Mouse (Mus musculus) liver, embryonic 12.5 days (tissue): ENCODE data around the gene Slc35c2. TPM values are rescaled to one million over a fixed set of nuclear protein-coding genes. Genes with fewer than 3 reads are reported as not detected.

Experiments used
- ATAC-seq: fragments of 200-750 bp; cut with Nextera tagmentation; 2 replicates; pipeline ENCODE4 v1.8.0; 2017; ENCODE audit warnings: moderate number of reproducible peaks, mild to moderate bottlenecking, moderate library complexity
- H3K27ac ChIP-seq: fragments of 300-500 bp; sonication (generic); 2 replicates; pipeline ENCODE4 v1.5.1; 2016; ENCODE audit warnings: mild to moderate bottlenecking
- H3K27me3 ChIP-seq: fragments of 300-500 bp; sonication (generic); replicated peaks from 2 replicates; pipeline ENCODE4 v1.6.1; 2016; ENCODE audit warnings: mild to moderate bottlenecking, moderate library complexity
- H3K36me3 ChIP-seq: fragments of 300-500 bp; sonication (generic); 2 replicates; pipeline ENCODE4 v1.6.1; 2016; ENCODE audit warnings: mild to moderate bottlenecking, moderate library complexity
- H3K4me1 ChIP-seq: fragments of 300-500 bp; sonication (generic); 2 replicates; pipeline ENCODE4 v1.6.1; 2016
- H3K4me2 ChIP-seq: fragments of 300-500 bp; sonication (generic); 2 replicates; pipeline ENCODE4 v1.6.1; 2016; ENCODE audit warnings: mild to moderate bottlenecking, moderate library complexity
- H3K4me3 ChIP-seq: fragments of 300-500 bp; sonication (generic); 2 replicates; pipeline ENCODE4 v1.5.1; 2016; ENCODE audit warnings: mild to moderate bottlenecking, moderate library complexity
- H3K9ac ChIP-seq: fragments of 300-500 bp; sonication (generic); 2 replicates; pipeline ENCODE4 v1.6.1; 2016; ENCODE audit warnings: mild to moderate bottlenecking, moderate library complexity
- H3K9me3 ChIP-seq: fragments of 300-500 bp; sonication (generic); replicated peaks from 2 replicates; pipeline ENCODE4 v1.6.1; 2016; ENCODE audit warnings: mild to moderate bottlenecking, moderate library complexity
- WGBS: fragments of 180-500 bp; shearing (Covaris S2); methylation state at CpG from one replicate; pipeline ENCODE4 v1.1.7; 2016; ENCODE audit not compliant: insufficient replicate concordance; 5-methylcytosine and 5-hydroxymethylcytosine counted together
- polyA plus RNA-seq: library from polyadenylated mRNA; unstranded; fragments of >200 nt; fragmentation: Nextera tagmentation; extraction: Ambion mirVana; gene quantifications from 2 replicates; pipeline ENCODE4 v1.2.1, GENCODE M21; 2016

The Slc35c2 gene
- polyA plus RNA-seq, 1 experiment from 2014 or later, result 46.2 TPM

GRCm38 (mm10) chr2:165270858-165271257, 16.8 kb downstream of the Slc35c2 start:
- Histone ChIP-seq H3K4me2 (no peak overlapping the region), H3K27me3 (peaks cover 33% of the 10 kb centered on the region), H3K9me3 (no peaks in the 10 kb centered on the region), H3K4me3 (no peak overlapping the region), H3K4me1 (no peaks in the 10 kb centered on the region), H3K9ac (no peak overlapping the region), H3K27ac (no peak overlapping the region), H3K36me3 (no peaks in the 10 kb centered on the region)
- 45% methylated on average over 7 of the region's 7 CpGs for WGBS
- ATAC-seq, result no peak

GRCm38 (mm10) chr2:165266739-165267138, 20.9 kb downstream of the Slc35c2 start:
- H3K27ac ChIP-seq, result no peak overlapping the region
- no peaks in the 10 kb centered on the region for H3K4me1 ChIP-seq
- H3K9ac ChIP-seq, result no peak overlapping the region
- WGBS, result 26% methylated on average over 12 of the region's 12 CpGs
- peaks cover 60% of the 10 kb centered on the region for H3K27me3 ChIP-seq
- H3K4me3 ChIP-seq, result no peak overlapping the region
- H3K9me3 ChIP-seq, result no peaks in the 10 kb centered on the region
- no peak overlapping the region for H3K4me2 ChIP-seq
- no peak for ATAC-seq
- no peaks in the 10 kb centered on the region for H3K36me3 ChIP-seq

- Histone ChIP-seq H3K4me1 (no peaks in the 10 kb centered on the region), H3K27ac (no peak overlapping the region), H3K36me3 (no peaks in the 10 kb centered on the region), H3K4me2 (no peak overlapping the region), H3K4me3 (no peak overlapping the region), H3K9ac (no peak overlapping the region), H3K27me3 (peaks cover 73% of the 10 kb centered on the region), H3K9me3 (no peaks in the 10 kb centered on the region)
- no peak for ATAC-seq
- 53% methylated on average over 7 of the region's 7 CpGs for WGBS
Measured at GRCm38 (mm10) chr2:165263861-165264260, 23.8 kb downstream of the Slc35c2 start.

GRCm38 (mm10) chr2:165262274-165262990, 25.2 kb downstream of the Slc35c2 start:
- Histone ChIP-seq H3K4me1 (no peaks in the 10 kb centered on the region), H3K4me2 (no peak overlapping the region), H3K9me3 (no peaks in the 10 kb centered on the region), H3K36me3 (no peaks in the 10 kb centered on the region), H3K9ac (no peak overlapping the region), H3K27ac (no peak overlapping the region), H3K27me3 (peaks cover 78% of the 10 kb centered on the region), H3K4me3 (no peak overlapping the region)
- WGBS, result 52% methylated on average over 18 of the region's 18 CpGs
- no peak for ATAC-seq

- Histone ChIP-seq H3K36me3 (no peaks in the 10 kb centered on the region), H3K9me3 (no peaks in the 10 kb centered on the region), H3K9ac (no peak overlapping the region), H3K4me2 (no peak overlapping the region), H3K4me3 (no peak overlapping the region), H3K27ac (no peak overlapping the region), H3K4me1 (no peaks in the 10 kb centered on the region), H3K27me3 (peaks cover 78% of the 10 kb centered on the region)
- WGBS, result 65% methylated on average over 8 of the region's 8 CpGs
- ATAC-seq, result no peak
Measured at GRCm38 (mm10) chr2:165259859-165260258, 27.8 kb downstream of the Slc35c2 start.

- H3K36me3 ChIP-seq, result no peaks in the 10 kb centered on the region
- H3K27ac ChIP-seq, result no peak overlapping the region
- ATAC-seq, result no peak
- no peak overlapping the region for H3K9ac ChIP-seq
- H3K4me3 ChIP-seq, result no peak overlapping the region
- WGBS, result 58% methylated on average over 6 of the region's 6 CpGs
- no peak overlapping the region for H3K4me2 ChIP-seq
- H3K9me3 ChIP-seq, result no peaks in the 10 kb centered on the region
- peaks cover 85% of the 10 kb centered on the region for H3K27me3 ChIP-seq
- H3K4me1 ChIP-seq, result no peaks in the 10 kb centered on the region
Measured at GRCm38 (mm10) chr2:165258321-165258720, 29.3 kb downstream of the Slc35c2 start.

- Histone ChIP-seq H3K4me2 (no peak overlapping the region), H3K27me3 (peaks cover 86% of the 10 kb centered on the region), H3K27ac (no peak overlapping the region), H3K9ac (no peak overlapping the region), H3K4me3 (no peak overlapping the region), H3K36me3 (no peaks in the 10 kb centered on the region), H3K4me1 (no peaks in the 10 kb centered on the region), H3K9me3 (no peaks in the 10 kb centered on the region)
- 37% methylated on average over 11 of the region's 11 CpGs for WGBS
- ATAC-seq, result no peak
Measured at GRCm38 (mm10) chr2:165257151-165257834, 30.4 kb downstream of the Slc35c2 start.

- H3K9me3 ChIP-seq, result no peaks in the 10 kb centered on the region
- H3K4me1 ChIP-seq, result no peaks in the 10 kb centered on the region
- no peak overlapping the region for H3K4me3 ChIP-seq
- H3K27me3 ChIP-seq, result peaks cover 88% of the 10 kb centered on the region
- no peak overlapping the region for H3K9ac ChIP-seq
- no peaks in the 10 kb centered on the region for H3K36me3 ChIP-seq
- H3K27ac ChIP-seq, result no peak overlapping the region
- no peak overlapping the region for H3K4me2 ChIP-seq
- WGBS, result 45% methylated on average over 10 of the region's 10 CpGs
- ATAC-seq, result no peak
Measured at GRCm38 (mm10) chr2:165256213-165256612, 31.5 kb downstream of the Slc35c2 start.

- Histone ChIP-seq H3K4me2 (no peak overlapping the region), H3K4me3 (no peak overlapping the region), H3K9ac (no peak overlapping the region), H3K27ac (no peak overlapping the region), H3K27me3 (peaks cover 84% of the 10 kb centered on the region), H3K9me3 (no peaks in the 10 kb centered on the region), H3K4me1 (no peaks in the 10 kb centered on the region), H3K36me3 (no peaks in the 10 kb centered on the region)
- ATAC-seq, result no peak
- WGBS, result 14% methylated on average over 10 of the region's 10 CpGs
Measured at GRCm38 (mm10) chr2:165253867-165254266, 33.8 kb downstream of the Slc35c2 start.

GRCm38 (mm10) chr2:165253269-165253668, 34.4 kb downstream of the Slc35c2 start:
- Histone ChIP-seq H3K36me3 (no peaks in the 10 kb centered on the region), H3K9me3 (no peaks in the 10 kb centered on the region), H3K27me3 (peaks cover 84% of the 10 kb centered on the region), H3K4me2 (no peak overlapping the region), H3K4me1 (no peaks in the 10 kb centered on the region), H3K27ac (no peak overlapping the region), H3K9ac (no peak overlapping the region), H3K4me3 (no peak overlapping the region)
- 55% methylated on average over 8 of the region's 8 CpGs for whole genome bisulfite sequencing
- ATAC-seq, result no peak

GRCm38 (mm10) chr2:165252801-165253200, 34.9 kb downstream of the Slc35c2 start:
- no peaks in the 10 kb centered on the region for H3K9me3 ChIP-seq
- H3K4me3 ChIP-seq, result no peak overlapping the region
- peaks cover 86% of the 10 kb centered on the region for H3K27me3 ChIP-seq
- no peaks in the 10 kb centered on the region for H3K4me1 ChIP-seq
- no peak overlapping the region for H3K9ac ChIP-seq
- 49% methylated on average over 9 of the region's 9 CpGs for WGBS
- H3K36me3 ChIP-seq, result no peaks in the 10 kb centered on the region
- no peak overlapping the region for H3K4me2 ChIP-seq
- ATAC-seq, result no peak
- no peak overlapping the region for H3K27ac ChIP-seq

- no peak for ATAC-seq
- H3K27me3 ChIP-seq, result peaks cover 86% of the 10 kb centered on the region
- 66% methylated on average over 8 of the region's 8 CpGs for WGBS
Measured at GRCm38 (mm10) chr2:165252381-165252780, 35.3 kb downstream of the Slc35c2 start.

More at GRCm38 (mm10) chr2:165252381-165252780, 35.3 kb downstream of the Slc35c2 start:
- no peak overlapping the region for H3K4me2 ChIP-seq
- H3K9ac ChIP-seq, result no peak overlapping the region
- no peak overlapping the region for H3K4me3 ChIP-seq
- no peak overlapping the region for H3K27ac ChIP-seq
- no peaks in the 10 kb centered on the region for H3K9me3 ChIP-seq
- no peaks in the 10 kb centered on the region for H3K4me1 ChIP-seq
- H3K36me3 ChIP-seq, result no peaks in the 10 kb centered on the region
